Mouse (Mus musculus) megakaryocyte, embryonic 14.5 days (primary cell): ENCODE data around the gene Rnf167.

Source experiments
- FLI1 ChIP-seq: IDR thresholded peaks from 2 replicates; pipeline ENCODE4 v1.6.1; 2012; ENCODE audit warnings: low read length, inconsistent platforms, mixed read lengths
- GATA1 ChIP-seq: IDR thresholded peaks from 3 replicates; pipeline ENCODE4 v1.6.1; 2012; ENCODE audit warnings: mixed read lengths, low read length, inconsistent platforms, borderline replicate concordance

- no peak for TF ChIP-seq GATA1
- no peak for TF ChIP-seq FLI1
These were observed 16.1 kb downstream of the Rnf167 start for GRCm38 (mm10) chr11:70663101-70663500.
